Mouse (Mus musculus): Measurements from ENCODE around the gene Nptx1.

DNA sequence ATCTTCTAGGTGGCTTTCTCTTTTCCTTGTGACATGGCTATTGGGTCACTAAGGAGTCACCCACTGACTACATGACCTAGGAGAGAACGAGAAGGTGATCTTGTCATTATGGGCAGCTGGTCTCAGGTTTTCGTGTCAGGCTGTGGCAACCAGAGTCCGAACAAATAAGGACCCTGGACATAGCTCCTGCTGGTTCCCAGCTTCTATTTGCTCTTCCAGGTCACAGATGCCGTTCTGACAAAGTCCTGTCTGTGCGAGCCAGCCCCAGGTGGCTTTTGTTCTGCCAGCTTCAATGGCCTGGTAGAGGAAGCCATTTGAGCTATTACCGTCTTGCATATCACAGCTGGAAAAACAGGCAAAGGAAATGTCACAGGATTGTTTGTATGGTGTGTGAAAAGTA, 14.7 kb upstream of the Nptx1 start:
- TF ChIP-seq CTCF (IDR thresholded peaks at IDR 0.05; ENCODE audit: borderline replicate concordance, control insufficient read depth, extremely low read depth, insufficient read depth, low read length, poor library complexity) (no peak), POLR2A (IDR thresholded peaks at IDR 0.05; ENCODE audit: control insufficient read depth, extremely low read depth, insufficient read depth, low read length, poor library complexity) (no peak)
